Mouse (Mus musculus): ENCODE measurements around the gene Vps52. TPM values are rescaled to one million over a fixed set of nuclear protein-coding genes. Genes with fewer than 3 reads are reported as not detected.
"Not testable (repeated sequence)": the region's sequence is repeated elsewhere in the genome, so short reads cannot be mapped to it uniquely, and the experiment has no call there.

The Vps52 gene
- polyA plus RNA-seq, 1 experiment from 2014 or later, result 39.4 TPM

GRCm38 (mm10) chr17:33980181-33981035 is 24.8 kb downstream of the Vps52 start:
- peaks cover 30% of the 10 kb centered on the region for H3K27me3 ChIP-seq (ENCODE audit: control insufficient read depth, insufficient read depth, low read length)
- H3K36me3 ChIP-seq (ENCODE audit: control insufficient read depth, insufficient read depth, low read length), result no peaks in the 10 kb centered on the region
- no peaks in the 10 kb centered on the region for H3K9me3 ChIP-seq (ENCODE audit: control insufficient read depth, low read length)
- H3K27ac ChIP-seq (ENCODE audit: low read depth, low read length), result no peak overlapping the region
- 78% methylated on average over 19 of the region's 19 CpGs for WGBS
- no peak for ATAC-seq (ENCODE audit: low FRiP score)
- no peak overlapping the region for H3K4me2 ChIP-seq (replicated peaks; ENCODE audit: low read depth, low read length)
- no peak overlapping the region for H3K4me3 ChIP-seq (ENCODE audit: low read depth, low read length)
- no peak overlapping the region for H3K9ac ChIP-seq (ENCODE audit: low read depth, low read length)
- DNase-seq (ENCODE audit: low spot score), result no peak
- no peaks in the 10 kb centered on the region for H3K4me1 ChIP-seq (replicated peaks; ENCODE audit: control insufficient read depth, insufficient read depth, low read length)

- peak overlapping the region; percentile 44 for H3K4me3 ChIP-seq (ENCODE audit: low read depth, low read length)
- WGBS, result 2% methylated on average over 27 of the region's 27 CpGs
- peak overlapping the region; percentile 70 for H3K27ac ChIP-seq (ENCODE audit: low read depth, low read length)
These were observed 25.7 kb downstream of the Vps52 start for GRCm38 (mm10) chr17:33981192-33981909.

GRCm38 (mm10) chr17:33982136-33982535 is 26.5 kb downstream of the Vps52 start:
- not testable (repeated sequence) for H3K9ac ChIP-seq (ENCODE audit: low read depth, low read length); H3K4me3 ChIP-seq (ENCODE audit: low read depth, low read length); H3K4me1 ChIP-seq (replicated peaks; ENCODE audit: control insufficient read depth, insufficient read depth, low read length); H3K27ac ChIP-seq (ENCODE audit: low read depth, low read length); ATAC-seq (ENCODE audit: low FRiP score); H3K36me3 ChIP-seq (ENCODE audit: control insufficient read depth, insufficient read depth, low read length); H3K4me2 ChIP-seq (replicated peaks; ENCODE audit: low read depth, low read length); H3K9me3 ChIP-seq (ENCODE audit: control insufficient read depth, low read length)
- peak; percentile 80 for DNase-seq (ENCODE audit: low spot score)
- 11% methylated on average over 8 of the region's 8 CpGs for WGBS
- H3K27me3 ChIP-seq (ENCODE audit: control insufficient read depth, insufficient read depth, low read length), result peaks cover 25% of the 10 kb centered on the region

More at GRCm38 (mm10) chr17:33981192-33981909, 25.7 kb downstream of the Vps52 start:
- ATAC-seq (ENCODE audit: low FRiP score) (peak; percentile 92), DNase-seq (ENCODE audit: low spot score) (peak; percentile 93)
- Histone ChIP-seq H3K27me3 (ENCODE audit: control insufficient read depth, insufficient read depth, low read length) (peaks cover 30% of the 10 kb centered on the region), H3K9ac (ENCODE audit: low read depth, low read length) (peak overlapping the region; percentile 50; the same call in 1 of the 2 replicates), H3K4me2 (replicated peaks; ENCODE audit: low read depth, low read length) (peak overlapping the region; percentile 56)
- not testable (repeated sequence) for H3K4me1 ChIP-seq (replicated peaks; ENCODE audit: control insufficient read depth, insufficient read depth, low read length); H3K36me3 ChIP-seq (ENCODE audit: control insufficient read depth, insufficient read depth, low read length); H3K9me3 ChIP-seq (ENCODE audit: control insufficient read depth, low read length)

- no peak for ATAC-seq (ENCODE audit: low FRiP score)
These were observed 36.4 kb downstream of the Vps52 start for GRCm38 (mm10) chr17:33991788-33992664.

GRCm38 (mm10) chr17:33994959-33995358 is 39.3 kb downstream of the Vps52 start:
- WGBS, result 93% methylated on average over 8 of the region's 8 CpGs
- H3K27me3 ChIP-seq (ENCODE audit: control insufficient read depth, insufficient read depth, low read length), result peaks cover 10% of the 10 kb centered on the region
- H3K9me3 ChIP-seq (ENCODE audit: control insufficient read depth, low read length), result no peaks in the 10 kb centered on the region
- H3K4me1 ChIP-seq (replicated peaks; ENCODE audit: control insufficient read depth, insufficient read depth, low read length), result no peaks in the 10 kb centered on the region
- H3K4me3 ChIP-seq (ENCODE audit: low read depth, low read length), result no peak overlapping the region
- no peaks in the 10 kb centered on the region for H3K36me3 ChIP-seq (ENCODE audit: control insufficient read depth, insufficient read depth, low read length)
- H3K27ac ChIP-seq (ENCODE audit: low read depth, low read length), result no peak overlapping the region
- ATAC-seq (ENCODE audit: low FRiP score) (no peak), DNase-seq (ENCODE audit: low spot score) (no peak)
- no peak overlapping the region for H3K4me2 ChIP-seq (replicated peaks; ENCODE audit: low read depth, low read length)
- H3K9ac ChIP-seq (ENCODE audit: low read depth, low read length), result no peak overlapping the region

More at GRCm38 (mm10) chr17:33991788-33992664, 36.4 kb downstream of the Vps52 start:
- Histone ChIP-seq H3K4me2 (replicated peaks; ENCODE audit: low read depth, low read length) (no peak overlapping the region), H3K4me1 (replicated peaks; ENCODE audit: control insufficient read depth, insufficient read depth, low read length) (no peaks in the 10 kb centered on the region), H3K9me3 (ENCODE audit: control insufficient read depth, low read length) (no peaks in the 10 kb centered on the region), H3K36me3 (ENCODE audit: control insufficient read depth, insufficient read depth, low read length) (no peaks in the 10 kb centered on the region), H3K27ac (ENCODE audit: low read depth, low read length) (no peak overlapping the region), H3K4me3 (ENCODE audit: low read depth, low read length) (no peak overlapping the region), H3K27me3 (ENCODE audit: control insufficient read depth, insufficient read depth, low read length) (no peaks in the 10 kb centered on the region), H3K9ac (ENCODE audit: low read depth, low read length) (no peak overlapping the region)
- peak; percentile 83 for DNase-seq (ENCODE audit: low spot score)
- 33% methylated on average over 10 of the region's 10 CpGs for WGBS

GRCm38 (mm10) chr17:33995651-33996050 is 40.0 kb downstream of the Vps52 start:
- ATAC-seq (ENCODE audit: low FRiP score) (no peak), DNase-seq (ENCODE audit: low spot score) (no peak)
- Histone ChIP-seq H3K4me3 (ENCODE audit: low read depth, low read length) (no peak overlapping the region), H3K9me3 (ENCODE audit: control insufficient read depth, low read length) (no peaks in the 10 kb centered on the region), H3K27me3 (ENCODE audit: control insufficient read depth, insufficient read depth, low read length) (peaks cover 17% of the 10 kb centered on the region), H3K4me2 (replicated peaks; ENCODE audit: low read depth, low read length) (no peak overlapping the region), H3K4me1 (replicated peaks; ENCODE audit: control insufficient read depth, insufficient read depth, low read length) (no peaks in the 10 kb centered on the region), H3K9ac (ENCODE audit: low read depth, low read length) (no peak overlapping the region), H3K36me3 (ENCODE audit: control insufficient read depth, insufficient read depth, low read length) (no peaks in the 10 kb centered on the region), H3K27ac (ENCODE audit: low read depth, low read length) (no peak overlapping the region)
- whole genome bisulfite sequencing, result 70% methylated on average over 3 of the region's 3 CpGs

- H3K9ac ChIP-seq (ENCODE audit: low read depth, low read length); H3K9me3 ChIP-seq (ENCODE audit: control insufficient read depth, low read length); H3K36me3 ChIP-seq (ENCODE audit: control insufficient read depth, insufficient read depth, low read length); H3K27ac ChIP-seq (ENCODE audit: low read depth, low read length); H3K4me1 ChIP-seq (replicated peaks; ENCODE audit: control insufficient read depth, insufficient read depth, low read length); ATAC-seq (ENCODE audit: low FRiP score); DNase-seq (ENCODE audit: low spot score); H3K4me2 ChIP-seq (replicated peaks; ENCODE audit: low read depth, low read length); H3K4me3 ChIP-seq (ENCODE audit: low read depth, low read length): not testable (repeated sequence)
- peaks cover 18% of the 10 kb centered on the region for H3K27me3 ChIP-seq (ENCODE audit: control insufficient read depth, insufficient read depth, low read length)
- WGBS, result 93% methylated on average over 2 of the region's 2 CpGs
These were observed 41.4 kb downstream of the Vps52 start for GRCm38 (mm10) chr17:33997025-33997424.

GRCm38 (mm10) chr17:33998697-33999096 is 43.1 kb downstream of the Vps52 start:
- H3K36me3 ChIP-seq (ENCODE audit: control insufficient read depth, insufficient read depth, low read length); H3K27ac ChIP-seq (ENCODE audit: low read depth, low read length); H3K4me2 ChIP-seq (replicated peaks; ENCODE audit: low read depth, low read length); H3K4me1 ChIP-seq (replicated peaks; ENCODE audit: control insufficient read depth, insufficient read depth, low read length); H3K9ac ChIP-seq (ENCODE audit: low read depth, low read length); ATAC-seq (ENCODE audit: low FRiP score); DNase-seq (ENCODE audit: low spot score); H3K9me3 ChIP-seq (ENCODE audit: control insufficient read depth, low read length); H3K4me3 ChIP-seq (ENCODE audit: low read depth, low read length): not testable (repeated sequence)
- peaks cover 18% of the 10 kb centered on the region for H3K27me3 ChIP-seq (ENCODE audit: control insufficient read depth, insufficient read depth, low read length)
- whole genome bisulfite sequencing, result 62% methylated on average over 5 of the region's 5 CpGs
